Mouse (Mus musculus) embryonic fibroblast, embryonic 13.5 days (primary cell): Measurements from ENCODE around the gene Nfib. TPM values are rescaled to one million over a fixed set of nuclear protein-coding genes. Genes with fewer than 3 reads are reported as not detected.

ENCODE experiments used
- H3K27ac ChIP-seq: 2 replicates; pipeline ENCODE4 v1.5.1; 2012; ENCODE audit warnings: low read length, control low read depth, inconsistent platforms; ENCODE audit not compliant: insufficient read depth
- H3K4me1 ChIP-seq: 2 replicates; pipeline ENCODE4 v1.6.1; 2011; ENCODE audit warnings: low read length; ENCODE audit not compliant: control insufficient read depth, insufficient read depth
- H3K4me3 ChIP-seq: 2 replicates; pipeline ENCODE4 v1.5.1; 2011; ENCODE audit warnings: mild to moderate bottlenecking, control low read depth, low read length; ENCODE audit not compliant: insufficient read depth
- CTCF ChIP-seq: IDR thresholded peaks from 2 replicates; pipeline ENCODE4 v1.5.1; 2011; ENCODE audit warnings: mild to moderate bottlenecking, control low read depth, low read length, moderate library complexity, borderline replicate concordance; ENCODE audit not compliant: insufficient read depth
- POLR2A ChIP-seq: IDR thresholded peaks from 2 replicates; pipeline ENCODE4 v1.6.1; 2011; ENCODE audit warnings: low read depth, mild to moderate bottlenecking, control low read depth, low read length, moderate library complexity
- polyA plus RNA-seq: library from polyadenylated mRNA; stranded (reverse); fragments of >200 nt; gene quantifications from 2 replicates; pipeline ENCODE4 v1.2.4, GENCODE M21; 2011; ENCODE audit warnings: low read depth; ENCODE audit not compliant: missing spikeins, insufficient read length

The Nfib gene
- polyA plus RNA-seq, 1 experiment, result 69.5 TPM

GRCm38 (mm10) chr4:82363951-82364350, 341.6 kb downstream of the Nfib start:
- Histone ChIP-seq H3K27ac (no peak overlapping the region; the same call in 1 of the 2 replicates), H3K4me3 (no peak overlapping the region), H3K4me1 (peaks cover 14% of the 10 kb centered on the region)
- no peak for TF ChIP-seq POLR2A
- no peak for TF ChIP-seq CTCF

GRCm38 (mm10) chr4:82362294-82362693, 343.3 kb downstream of the Nfib start:
- H3K4me1 ChIP-seq, result peaks cover 13% of the 10 kb centered on the region
- H3K4me3 ChIP-seq, result no peak overlapping the region
- H3K27ac ChIP-seq, result no peak overlapping the region
- TF ChIP-seq CTCF, result no peak
- TF ChIP-seq POLR2A, result no peak

- peaks cover 6% of the 10 kb centered on the region for H3K4me1 ChIP-seq
- H3K4me3 ChIP-seq, result no peak overlapping the region
- TF ChIP-seq POLR2A (no peak), CTCF (no peak)
- no peak overlapping the region for H3K27ac ChIP-seq
These were observed 345.5 kb downstream of the Nfib start for GRCm38 (mm10) chr4:82360081-82360511.

- peaks cover 4% of the 10 kb centered on the region; the same call in 1 of the 2 replicates for H3K4me1 ChIP-seq
- no peak for TF ChIP-seq CTCF
- TF ChIP-seq POLR2A, result no peak
- no peak overlapping the region for H3K27ac ChIP-seq
These were observed 346.4 kb downstream of the Nfib start for GRCm38 (mm10) chr4:82359110-82359509.

GRCm38 (mm10) chr4:82349006-82349405, 356.5 kb downstream of the Nfib start:
- no peaks in the 10 kb centered on the region for H3K4me1 ChIP-seq
- TF ChIP-seq CTCF, result no peak
- TF ChIP-seq POLR2A, result no peak
- no peak overlapping the region for H3K4me3 ChIP-seq
- H3K27ac ChIP-seq, result no peak overlapping the region

More at GRCm38 (mm10) chr4:82359110-82359509, 346.4 kb downstream of the Nfib start:
- no peak overlapping the region for H3K4me3 ChIP-seq

GRCm38 (mm10) chr4:82344787-82345186, 360.8 kb downstream of the Nfib start:
- no peak overlapping the region for H3K4me3 ChIP-seq
- H3K27ac ChIP-seq, result no peak overlapping the region
- no peaks in the 10 kb centered on the region for H3K4me1 ChIP-seq
- TF ChIP-seq CTCF (no peak), POLR2A (no peak)

GRCm38 (mm10) chr4:82344224-82344623, 361.3 kb downstream of the Nfib start:
- H3K4me1 ChIP-seq, result no peaks in the 10 kb centered on the region
- no peak overlapping the region for H3K4me3 ChIP-seq
- TF ChIP-seq CTCF (no peak), POLR2A (no peak)
- no peak overlapping the region for H3K27ac ChIP-seq

- TF ChIP-seq CTCF, result no peak
- no peak overlapping the region for H3K27ac ChIP-seq
- H3K4me1 ChIP-seq, result peaks cover 2% of the 10 kb centered on the region; the same call in 1 of the 2 replicates
- no peak overlapping the region for H3K4me3 ChIP-seq
These were observed 366.6 kb downstream of the Nfib start for GRCm38 (mm10) chr4:82338930-82339329.

- Histone ChIP-seq H3K4me1 (peaks cover 2% of the 10 kb centered on the region; the same call in 1 of the 2 replicates), H3K27ac (no peak overlapping the region), H3K4me3 (no peak overlapping the region)
- TF ChIP-seq CTCF (no peak), POLR2A (no peak)
These were observed 367.1 kb downstream of the Nfib start for GRCm38 (mm10) chr4:82338481-82338880.

GRCm38 (mm10) chr4:82336951-82337381, 368.6 kb downstream of the Nfib start:
- no peak for TF ChIP-seq CTCF
- no peak for TF ChIP-seq POLR2A
- Histone ChIP-seq H3K4me1 (peaks cover 2% of the 10 kb centered on the region; the same call in 1 of the 2 replicates), H3K27ac (no peak overlapping the region), H3K4me3 (no peak overlapping the region)
